Mouse (Mus musculus): ENCODE results near the gene Gm13043. TPM values are rescaled to one million over a fixed set of nuclear protein-coding genes. Genes with fewer than 3 reads are reported as not detected.
"Not testable (repeated sequence)": the region's sequence is repeated elsewhere in the genome, so short reads cannot be mapped to it uniquely, and the experiment has no call there.

The Gm13043 gene
- not detected in 2 replicates for polyA plus RNA-seq (2014; fragmentation: Nextera tagmentation; extraction: Ambion mirVana)

- 77% methylated on average over 3 of the region's 3 CpGs for WGBS
- DNase-seq = no peak
Measured at GRCm38 (mm10) chr4:143511043-143511442, at the start of gene Gm13043. TSS of gene Gm13043 (plus strand) at chr4:143511343.

DNA sequence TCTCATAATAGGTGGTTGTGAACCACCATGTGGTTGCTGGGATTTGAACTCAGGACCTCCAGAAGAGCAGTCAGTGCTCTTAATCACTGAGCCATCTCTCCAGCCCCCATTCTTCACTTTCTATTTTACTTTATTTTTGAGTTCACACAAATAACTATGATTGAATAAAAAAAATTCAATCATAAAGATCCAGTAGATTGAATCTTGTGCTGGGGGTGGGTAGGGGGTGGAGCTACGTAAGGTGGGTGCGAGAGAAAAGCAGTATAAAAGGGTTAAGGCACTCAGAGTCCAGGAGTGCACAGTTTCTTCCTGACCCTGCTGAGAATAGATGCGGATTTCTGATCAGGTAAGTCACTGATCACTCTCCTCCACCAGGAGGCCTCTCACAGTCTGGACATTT lies 24.5 kb downstream of the Gm13043 start, which contains the start of gene Gm13040:
Gene Gm13040 (plus strand): TSS at position 301 of the 400 bp plus-strand sequence.
- not testable (repeated sequence) for H3K27me3 ChIP-seq (ENCODE audit: insufficient read depth, low read length); H3K9me3 ChIP-seq (ENCODE audit: low read depth, low read length); H3K27ac ChIP-seq (ENCODE audit: low read depth); DNase-seq; H3K4me2 ChIP-seq; H3K36me3 ChIP-seq (ENCODE audit: insufficient read depth); ATAC-seq (ENCODE audit: insufficient read depth); H3K9ac ChIP-seq; H3K4me3 ChIP-seq (ENCODE audit: low read depth, low read length); H3K4me1 ChIP-seq (ENCODE audit: insufficient read depth)
- WGBS = no CpG with 5 or more reads among the region's 3 CpGs

More at GRCm38 (mm10) chr4:143511043-143511442, at the start of gene Gm13043:
- Histone ChIP-seq H3K4me1 (ENCODE audit: insufficient read depth) (no peaks in the 10 kb centered on the region), H3K27ac (ENCODE audit: low read depth) (no peak within 1 kb of the TSS), H3K4me3 (ENCODE audit: low read depth, low read length) (no peak within 1 kb of the TSS), H3K36me3 (ENCODE audit: insufficient read depth) (no peaks in the 10 kb centered on the region), H3K27me3 (ENCODE audit: insufficient read depth, low read length) (no peaks in the 10 kb centered on the region), H3K4me2 (no peak within 1 kb of the TSS), H3K9ac (no peak within 1 kb of the TSS), H3K9me3 (ENCODE audit: low read depth, low read length) (no peaks in the 10 kb centered on the region)
- TF ChIP-seq CTCF (IDR thresholded peaks at IDR 0.05; ENCODE audit: low read depth) = no peak
- no peak for ATAC-seq (ENCODE audit: insufficient read depth)

- not testable (repeated sequence) for H3K27me3 ChIP-seq (ENCODE audit: insufficient read depth, low read length); H3K4me3 ChIP-seq (ENCODE audit: low read depth, low read length); H3K4me2 ChIP-seq; H3K27ac ChIP-seq (ENCODE audit: low read depth); ATAC-seq (ENCODE audit: insufficient read depth); H3K36me3 ChIP-seq (ENCODE audit: insufficient read depth); H3K9me3 ChIP-seq (ENCODE audit: low read depth, low read length); H3K4me1 ChIP-seq (ENCODE audit: insufficient read depth); H3K9ac ChIP-seq; DNase-seq
- WGBS = no CpG with 5 or more reads among the region's 3 CpGs
Measured at GRCm38 (mm10) chr4:143551400-143551799, 40.3 kb downstream of the Gm13043 start, which contains the start of the genes BC080695 and Gm13057. TSS of gene BC080695 (plus strand) at chr4:143551700. TSS of gene Gm13057 (plus strand) at chr4:143551709.

Other genes starting within 250 kb of the Gm13043 start
- gene Pdpn, start 211.8 kb upstream of the Gm13043 start, polyA plus RNA-seq (2014; fragmentation: Nextera tagmentation; extraction: Ambion mirVana) = 36.6 and 39.5 TPM in 2 replicates
- 0.11 TPM in 1 of 2 replicates, not detected in the other for gene Lrrc38, start 161.6 kb upstream of the Gm13043 start, polyA plus RNA-seq (2014; fragmentation: Nextera tagmentation; extraction: Ambion mirVana)
- not detected in 2 replicates for gene Pramel1, start 116.9 kb upstream of the Gm13043 start, polyA plus RNA-seq (2014; fragmentation: Nextera tagmentation; extraction: Ambion mirVana)
- gene Pramef8, start 98.9 kb upstream of the Gm13043 start, polyA plus RNA-seq (2014; fragmentation: Nextera tagmentation; extraction: Ambion mirVana) = 16.1 and 16.3 TPM in 2 replicates
- gene Oog4, start 61.0 kb upstream of the Gm13043 start, polyA plus RNA-seq (2014; fragmentation: Nextera tagmentation; extraction: Ambion mirVana) = not detected in 2 replicates
- not detected in 2 replicates for gene Gm13040, start 24.6 kb downstream of the Gm13043 start, polyA plus RNA-seq (2014; fragmentation: Nextera tagmentation; extraction: Ambion mirVana)
- gene BC080695, start 40.4 kb downstream of the Gm13043 start, polyA plus RNA-seq (2014; fragmentation: Nextera tagmentation; extraction: Ambion mirVana) = not detected in 2 replicates
- not detected in 2 replicates for gene Gm13057, start 40.4 kb downstream of the Gm13043 start, polyA plus RNA-seq (2014; fragmentation: Nextera tagmentation; extraction: Ambion mirVana)
- not detected in 2 replicates for gene Gm13083, start 103.7 kb downstream of the Gm13043 start, polyA plus RNA-seq (2014; fragmentation: Nextera tagmentation; extraction: Ambion mirVana)
- gene Gm13088, start 145.9 kb downstream of the Gm13043 start, polyA plus RNA-seq (2014; fragmentation: Nextera tagmentation; extraction: Ambion mirVana) = not detected in 2 replicates
- gene Gm13089, start 191.4 kb downstream of the Gm13043 start, polyA plus RNA-seq (2014; fragmentation: Nextera tagmentation; extraction: Ambion mirVana) = not detected in 2 replicates
- gene Gm13078, start 208.1 kb downstream of the Gm13043 start, polyA plus RNA-seq (2014; fragmentation: Nextera tagmentation; extraction: Ambion mirVana) = not detected in 2 replicates